Mouse (Mus musculus): ENCODE measurements at regions not wholly inside any gene's neighbourhood (a gene's known extent, or its start where the extent isn't known, plus 50 kb on each side); places are given as distances from the start of the nearest gene placed in this dataset.

- no peak for DNase-seq (ENCODE audit: low spot score)
- Histone ChIP-seq H3K27me3 (replicated peaks; ENCODE audit: insufficient read depth, low read length) (no peaks in the 10 kb centered on the region), H3K9ac (replicated peaks; ENCODE audit: low read depth) (no peak overlapping the region), H3K4me3 (ENCODE audit: low read depth, low read length) (no peak overlapping the region), H3K4me2 (replicated peaks; ENCODE audit: low read depth, low read length) (no peak overlapping the region), H3K9me3 (ENCODE audit: low read length) (no peaks in the 10 kb centered on the region), H3K27ac (ENCODE audit: low read length) (no peak overlapping the region), H3K36me3 (ENCODE audit: insufficient read depth, low read length) (no peaks in the 10 kb centered on the region), H3K4me1 (ENCODE audit: insufficient read depth, low read depth, low read length) (no peaks in the 10 kb centered on the region)
- WGBS, result 39% methylated on average over 7 of the region's 7 CpGs
- no peak for ATAC-seq
- TF ChIP-seq CTCF (IDR thresholded peaks at IDR 0.05) (no peak), EP300 (IDR thresholded peaks at IDR 0.05) (no peak)
These were observed 90.2 kb downstream of the Sec23ip start for GRCm38 (mm10) chr7:128834894-128835293.

GRCm38 (mm10) chr7:128836435-128836834 is 91.7 kb downstream of the Sec23ip start:
- no peak overlapping the region for H3K4me3 ChIP-seq (ENCODE audit: low read depth, low read length)
- no peaks in the 10 kb centered on the region for H3K4me1 ChIP-seq (ENCODE audit: insufficient read depth, low read depth, low read length)
- no peaks in the 10 kb centered on the region for H3K9me3 ChIP-seq (ENCODE audit: low read length)
- no peak overlapping the region for H3K9ac ChIP-seq (replicated peaks; ENCODE audit: low read depth)
- ATAC-seq, result no peak
- WGBS, result 65% methylated on average over 6 of the region's 6 CpGs
- no peak overlapping the region for H3K4me2 ChIP-seq (replicated peaks; ENCODE audit: low read depth, low read length)
- no peak for DNase-seq (ENCODE audit: low spot score)
- TF ChIP-seq CTCF (IDR thresholded peaks at IDR 0.05), result no peak
- no peak for TF ChIP-seq EP300 (IDR thresholded peaks at IDR 0.05)
- H3K27me3 ChIP-seq (replicated peaks; ENCODE audit: insufficient read depth, low read length), result no peaks in the 10 kb centered on the region
- no peaks in the 10 kb centered on the region for H3K36me3 ChIP-seq (ENCODE audit: insufficient read depth, low read length)
- no peak overlapping the region for H3K27ac ChIP-seq (ENCODE audit: low read length)

- Histone ChIP-seq H3K27me3 (replicated peaks; ENCODE audit: insufficient read depth, low read length) (no peaks in the 10 kb centered on the region), H3K4me3 (ENCODE audit: low read depth, low read length) (no peak overlapping the region), H3K27ac (ENCODE audit: low read length) (no peak overlapping the region), H3K4me2 (replicated peaks; ENCODE audit: low read depth, low read length) (no peak overlapping the region), H3K9me3 (ENCODE audit: low read length) (no peaks in the 10 kb centered on the region), H3K9ac (replicated peaks; ENCODE audit: low read depth) (no peak overlapping the region), H3K36me3 (ENCODE audit: insufficient read depth, low read length) (no peaks in the 10 kb centered on the region), H3K4me1 (ENCODE audit: insufficient read depth, low read depth, low read length) (no peaks in the 10 kb centered on the region)
- ATAC-seq (no peak), DNase-seq (ENCODE audit: low spot score) (no peak)
- WGBS, result 89% methylated on average over 10 of the region's 10 CpGs
- TF ChIP-seq CTCF (IDR thresholded peaks at IDR 0.05), result no peak
- no peak for TF ChIP-seq EP300 (IDR thresholded peaks at IDR 0.05)
These were observed 97.8 kb downstream of the Sec23ip start for GRCm38 (mm10) chr7:128842561-128842960.

GRCm38 (mm10) chr7:128843576-128843975 is 98.8 kb downstream of the Sec23ip start:
- no peak for DNase-seq (ENCODE audit: low spot score)
- no peak overlapping the region for H3K4me3 ChIP-seq (ENCODE audit: low read depth, low read length)
- H3K36me3 ChIP-seq (ENCODE audit: insufficient read depth, low read length), result no peaks in the 10 kb centered on the region
- no peak overlapping the region for H3K9ac ChIP-seq (replicated peaks; ENCODE audit: low read depth)
- 75% methylated on average over 9 of the region's 9 CpGs for WGBS
- no peak for TF ChIP-seq EP300 (IDR thresholded peaks at IDR 0.05)
- no peak for TF ChIP-seq CTCF (IDR thresholded peaks at IDR 0.05)
- no peaks in the 10 kb centered on the region for H3K9me3 ChIP-seq (ENCODE audit: low read length)
- no peak overlapping the region for H3K4me2 ChIP-seq (replicated peaks; ENCODE audit: low read depth, low read length)
- H3K27ac ChIP-seq (ENCODE audit: low read length), result no peak overlapping the region
- no peaks in the 10 kb centered on the region for H3K27me3 ChIP-seq (replicated peaks; ENCODE audit: insufficient read depth, low read length)
- no peaks in the 10 kb centered on the region for H3K4me1 ChIP-seq (ENCODE audit: insufficient read depth, low read depth, low read length)
- ATAC-seq, result no peak

- no peak for ATAC-seq
- Histone ChIP-seq H3K27me3 (replicated peaks; ENCODE audit: insufficient read depth, low read length) (no peaks in the 10 kb centered on the region), H3K9ac (replicated peaks; ENCODE audit: low read depth) (no peak overlapping the region), H3K36me3 (ENCODE audit: insufficient read depth, low read length) (no peaks in the 10 kb centered on the region), H3K27ac (ENCODE audit: low read length) (no peak overlapping the region), H3K4me3 (ENCODE audit: low read depth, low read length) (no peak overlapping the region), H3K4me1 (ENCODE audit: insufficient read depth, low read depth, low read length) (no peaks in the 10 kb centered on the region), H3K9me3 (ENCODE audit: low read length) (no peaks in the 10 kb centered on the region), H3K4me2 (replicated peaks; ENCODE audit: low read depth, low read length) (no peak overlapping the region)
- DNase-seq (ENCODE audit: low spot score), result no peak
- whole genome bisulfite sequencing, result 38% methylated on average over 3 of the region's 3 CpGs
- TF ChIP-seq CTCF (IDR thresholded peaks at IDR 0.05) (no peak), EP300 (IDR thresholded peaks at IDR 0.05) (no peak)
These were observed 104.5 kb downstream of the Sec23ip start for GRCm38 (mm10) chr7:128849261-128849660.

GRCm38 (mm10) chr7:128854193-128854592 is 109.5 kb downstream of the Sec23ip start:
- H3K27me3 ChIP-seq (replicated peaks; ENCODE audit: insufficient read depth, low read length), result no peaks in the 10 kb centered on the region
- peak; percentile 33; the same call in 1 of the 2 replicates for ATAC-seq
- 38% methylated on average over 4 of the region's 4 CpGs for WGBS
- no peak for TF ChIP-seq EP300 (IDR thresholded peaks at IDR 0.05)
- H3K9me3 ChIP-seq (ENCODE audit: low read length), result no peaks in the 10 kb centered on the region
- no peak overlapping the region for H3K4me3 ChIP-seq (ENCODE audit: low read depth, low read length)
- H3K9ac ChIP-seq (replicated peaks; ENCODE audit: low read depth), result no peak overlapping the region
- H3K27ac ChIP-seq (ENCODE audit: low read length), result no peak overlapping the region
- no peaks in the 10 kb centered on the region for H3K4me1 ChIP-seq (ENCODE audit: insufficient read depth, low read depth, low read length)
- no peaks in the 10 kb centered on the region for H3K36me3 ChIP-seq (ENCODE audit: insufficient read depth, low read length)
- no peak for DNase-seq (ENCODE audit: low spot score)
- no peak overlapping the region for H3K4me2 ChIP-seq (replicated peaks; ENCODE audit: low read depth, low read length)

- Histone ChIP-seq H3K36me3 (ENCODE audit: insufficient read depth, low read length) (no peaks in the 10 kb centered on the region), H3K27me3 (replicated peaks; ENCODE audit: insufficient read depth, low read length) (no peaks in the 10 kb centered on the region), H3K9me3 (ENCODE audit: low read length) (no peaks in the 10 kb centered on the region), H3K27ac (ENCODE audit: low read length) (no peak overlapping the region), H3K9ac (replicated peaks; ENCODE audit: low read depth) (no peak overlapping the region), H3K4me3 (ENCODE audit: low read depth, low read length) (no peak overlapping the region), H3K4me2 (replicated peaks; ENCODE audit: low read depth, low read length) (no peak overlapping the region), H3K4me1 (ENCODE audit: insufficient read depth, low read depth, low read length) (no peaks in the 10 kb centered on the region)
- TF ChIP-seq EP300 (IDR thresholded peaks at IDR 0.05), result no peak
- TF ChIP-seq CTCF (IDR thresholded peaks at IDR 0.05), result no peak
- DNase-seq (ENCODE audit: low spot score) (no peak), ATAC-seq (no peak)
- WGBS, result 43% methylated on average over 18 of the region's 18 CpGs
These were observed 110.1 kb downstream of the Sec23ip start for GRCm38 (mm10) chr7:128854690-128855343.

All from lung, postnatal 0 days (tissue).